Mouse (Mus musculus) lung, embryonic 16.5 days (tissue): ENCODE results near the gene Cep152. TPM values are rescaled to one million over a fixed set of nuclear protein-coding genes. Genes with fewer than 3 reads are reported as not detected.

ENCODE experiments used
- ATAC-seq: fragments of 200-750 bp; cut with Nextera tagmentation; 2 replicates; pipeline ENCODE4 v1.8.0; 2017; ENCODE audit warnings: low read depth, mild to moderate bottlenecking, moderate library complexity
- H3K27ac ChIP-seq: fragments of 300-500 bp; sonication (generic); 2 replicates; pipeline ENCODE4 v1.5.1; 2014; ENCODE audit warnings: mild to moderate bottlenecking, control low read depth, low read length
- H3K27me3 ChIP-seq: fragments of 300-500 bp; sonication (generic); 2 replicates; pipeline ENCODE4 v1.6.1; 2014; ENCODE audit warnings: low read depth, low read length, mixed read lengths; ENCODE audit not compliant: control insufficient read depth, insufficient read depth
- H3K36me3 ChIP-seq: fragments of 300-500 bp; sonication (generic); 2 replicates; pipeline ENCODE4 v1.6.1; 2014; ENCODE audit warnings: low read length; ENCODE audit not compliant: control insufficient read depth, insufficient read depth
- H3K4me1 ChIP-seq: fragments of 300-500 bp; sonication (generic); replicated peaks from 2 replicates; pipeline ENCODE4 v1.6.1; 2014; ENCODE audit warnings: low read length, mixed read lengths; ENCODE audit not compliant: control insufficient read depth, insufficient read depth
- H3K4me2 ChIP-seq: fragments of 300-500 bp; sonication (generic); 2 replicates; pipeline ENCODE4 v1.6.1; 2014; ENCODE audit warnings: low read depth, low read length, control low read depth
- H3K4me3 ChIP-seq: fragments of 300-500 bp; sonication (generic); 2 replicates; pipeline ENCODE4 v1.5.1; 2014; ENCODE audit warnings: mild to moderate bottlenecking, low read length, control low read depth
- H3K9ac ChIP-seq: fragments of 300-500 bp; sonication (generic); 2 replicates; pipeline ENCODE4 v1.6.1; 2014; ENCODE audit warnings: low read length, control low read depth
- H3K9me3 ChIP-seq: fragments of 300-500 bp; sonication (generic); 2 replicates; pipeline ENCODE4 v1.6.1; 2016; ENCODE audit warnings: low read length; ENCODE audit not compliant: control insufficient read depth
- WGBS: fragments of 180-500 bp; shearing (Covaris S2); extraction: QIAGEN DNeasy Blood & Tissue Kit; methylation state at CpG from one replicate; pipeline ENCODE4 v1.1.7; 2014; 5-methylcytosine and 5-hydroxymethylcytosine counted together
- polyA plus RNA-seq: library from polyadenylated mRNA; unstranded; fragments of >200 nt; fragmentation: Nextera tagmentation; extraction: Ambion mirVana; gene quantifications from 2 replicates; pipeline ENCODE4 v1.2.1, GENCODE M21; 2015

Gene Cep152
- polyA plus RNA-seq, 1 experiment from 2014 or later, result 8.6 TPM

DNA sequence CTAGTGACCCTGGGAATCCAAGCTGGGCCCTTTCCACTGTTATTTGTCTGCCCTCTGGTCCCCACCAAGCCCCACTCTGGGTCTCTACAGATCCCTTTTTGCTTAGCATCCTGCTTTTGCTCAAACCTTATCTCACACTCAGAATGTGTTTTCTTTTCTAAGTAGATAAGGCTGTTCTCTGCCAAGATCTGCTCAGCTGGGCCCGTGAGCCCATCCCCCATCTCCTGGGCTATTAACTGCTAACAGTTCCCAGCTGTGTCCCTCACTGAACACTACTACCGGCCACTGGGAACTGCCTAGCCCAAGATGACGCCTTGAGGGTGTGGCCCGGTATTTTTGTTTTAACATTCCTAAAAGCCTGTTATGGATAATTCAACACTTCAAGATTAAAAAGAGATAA is 108.3 kb downstream of the Cep152 start:
- ATAC-seq, result peak; percentile 96
- H3K36me3 ChIP-seq, result no peaks in the 10 kb centered on the region
- H3K4me1 ChIP-seq, result peaks cover 17% of the 10 kb centered on the region
- peak overlapping the region; percentile 73 for H3K27ac ChIP-seq
- H3K9me3 ChIP-seq, result no peaks in the 10 kb centered on the region
- H3K9ac ChIP-seq, result no peak overlapping the region
- no peak overlapping the region for H3K4me2 ChIP-seq
- no peaks in the 10 kb centered on the region for H3K27me3 ChIP-seq
- WGBS, result 11% methylated on average over 4 of the region's 4 CpGs
- no peak overlapping the region for H3K4me3 ChIP-seq

DNA sequence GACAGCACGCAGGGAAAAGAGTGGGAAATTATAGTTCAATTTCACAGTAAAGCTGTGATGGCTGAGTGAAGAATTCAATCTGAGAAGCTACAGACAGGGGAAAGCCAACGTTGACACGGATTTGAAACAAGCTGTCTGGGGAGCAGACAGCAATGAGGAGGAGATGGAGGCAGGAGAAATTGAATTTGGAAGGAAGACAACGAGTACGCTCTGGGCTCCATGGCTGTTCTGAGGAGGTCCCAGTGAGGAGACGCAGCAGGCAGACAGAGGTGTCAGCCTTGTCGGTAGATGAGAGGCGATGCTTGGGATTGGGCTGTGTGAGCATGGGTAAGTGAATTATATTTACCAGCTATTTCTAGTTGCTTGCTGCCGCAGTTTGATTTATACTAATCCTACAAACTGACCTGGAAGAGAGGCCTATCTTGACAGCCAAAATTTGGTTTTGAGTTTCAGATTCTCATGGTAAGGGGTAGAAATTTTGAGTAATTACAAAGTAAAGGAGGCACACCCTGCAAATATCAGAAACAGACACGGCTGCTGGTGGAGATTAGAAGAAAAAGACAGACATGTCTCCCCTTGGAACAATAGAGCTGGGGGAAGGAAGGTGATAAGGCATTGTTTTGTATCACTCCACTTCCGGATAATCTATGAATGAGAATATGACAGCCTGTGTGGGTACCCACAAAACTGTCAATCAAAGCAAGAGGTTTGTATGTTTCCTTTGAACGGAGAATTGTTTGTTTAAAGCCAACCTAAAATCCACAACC is 109.4 kb downstream of the Cep152 start:
- Histone ChIP-seq H3K9ac (peak overlapping the region; percentile 24; the same call in 1 of the 2 replicates), H3K4me2 (no peak overlapping the region), H3K9me3 (no peaks in the 10 kb centered on the region), H3K27me3 (no peaks in the 10 kb centered on the region), H3K4me1 (peaks cover 17% of the 10 kb centered on the region), H3K36me3 (no peaks in the 10 kb centered on the region), H3K27ac (peak overlapping the region; percentile 73), H3K4me3 (no peak overlapping the region)
- 50% methylated on average over 12 of the region's 12 CpGs for WGBS
- no peak; the same call in 1 of the 2 replicates for ATAC-seq

- H3K36me3 ChIP-seq, result no peaks in the 10 kb centered on the region
Observed at GRCm38 (mm10) chr2:125514391-125514790, 110.5 kb downstream of the Cep152 start.

More at GRCm38 (mm10) chr2:125514391-125514790, 110.5 kb downstream of the Cep152 start:
- no peak overlapping the region for H3K4me3 ChIP-seq
- no peak overlapping the region for H3K27ac ChIP-seq
- no peak overlapping the region for H3K4me2 ChIP-seq
- no peak overlapping the region for H3K9ac ChIP-seq
- H3K4me1 ChIP-seq, result peaks cover 17% of the 10 kb centered on the region
- WGBS, result 54% methylated on average over 3 of the region's 3 CpGs
- H3K9me3 ChIP-seq, result no peaks in the 10 kb centered on the region
- H3K27me3 ChIP-seq, result no peaks in the 10 kb centered on the region
- ATAC-seq, result no peak

Other genes with a start within 250 kb of the Cep152 start
- gene Gm9913, start 120.0 kb downstream of the Cep152 start, polyA plus RNA-seq, result 0.34 and 0.35 TPM in 2 replicates
- gene Fbn1, start 117.1 kb downstream of the Cep152 start, polyA plus RNA-seq, result 32.8 and 35.1 TPM in 2 replicates
- gene Eid1, start 48.0 kb upstream of the Cep152 start, polyA plus RNA-seq, result 101 and 105 TPM in 2 replicates
- gene Shc4, start 99.0 kb upstream of the Cep152 start, polyA plus RNA-seq, result 1.2 TPM in 2 replicates
- gene Secisbp2l, start 157.8 kb upstream of the Cep152 start, polyA plus RNA-seq, result 20.6 TPM in 2 replicates
- 39.3 and 40.7 TPM in 2 replicates for gene Galk2, start 234.0 kb upstream of the Cep152 start, polyA plus RNA-seq
- gene Cops2, start 234.0 kb upstream of the Cep152 start, polyA plus RNA-seq, result 69.0 and 74.8 TPM in 2 replicates